Mouse (Mus musculus) spleen, postnatal 0 days (tissue): Measurements from ENCODE around the gene Gm614. TPM values are rescaled to one million over a fixed set of nuclear protein-coding genes. Genes with fewer than 3 reads are reported as not detected.

Source experiments
- polyA plus RNA-seq: library from polyadenylated mRNA; unstranded; fragments of >200 nt; fragmentation: Nextera tagmentation; extraction: Ambion mirVana; gene quantifications from 2 replicates; pipeline ENCODE4 v1.2.1, GENCODE M21; 2015

Gm614 gene
- 0.28 and 0.41 TPM in 2 replicates for polyA plus RNA-seq

DNA sequence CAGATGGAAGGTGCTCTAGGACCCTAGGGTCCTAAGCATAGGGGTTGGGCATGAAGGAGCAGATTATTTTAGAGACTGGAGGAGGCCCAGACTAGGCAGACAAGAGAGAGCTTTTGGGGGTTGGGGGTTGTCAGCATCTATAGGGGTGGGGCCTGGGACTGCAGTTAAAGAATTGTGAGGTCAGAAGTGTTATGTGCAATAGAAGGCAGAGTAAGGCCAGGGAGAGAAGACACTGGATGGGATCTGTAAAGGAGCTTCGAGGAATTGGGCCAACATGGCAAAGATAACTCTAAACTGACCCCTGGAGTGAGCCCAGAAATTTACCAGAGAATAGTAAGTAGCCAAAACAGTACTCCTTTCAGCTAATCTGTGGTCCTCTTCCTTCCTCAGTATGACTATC, at the start of gene Gm614:
TSS of gene Gm614 (minus strand) at position 101 of the 400 bp plus-strand sequence.

DNA sequence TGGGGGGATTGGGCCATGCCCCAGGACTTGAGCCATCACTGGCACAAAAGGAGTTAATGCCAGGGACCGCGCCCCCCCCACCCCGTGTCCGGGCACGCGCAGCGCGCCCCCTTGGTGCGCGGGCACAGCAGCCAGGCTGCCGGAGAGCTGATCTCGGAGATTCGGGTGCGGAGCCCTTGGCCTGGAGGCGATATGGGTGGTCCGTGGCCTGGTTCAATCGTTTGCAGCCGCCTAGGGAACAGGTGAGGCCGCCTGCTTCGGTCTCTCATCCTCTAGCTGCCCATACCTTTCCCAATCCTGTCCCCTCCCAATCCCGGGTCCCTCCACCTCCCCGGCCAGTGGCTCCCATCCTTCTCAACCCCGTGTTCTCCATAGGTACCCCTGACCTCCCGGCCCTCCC, 35.3 kb upstream of the Gm614 start, which contains the start of gene Nlgn3:
TSS of gene Nlgn3 (plus strand) at position 114 of the 400 bp plus-strand sequence.

DNA sequence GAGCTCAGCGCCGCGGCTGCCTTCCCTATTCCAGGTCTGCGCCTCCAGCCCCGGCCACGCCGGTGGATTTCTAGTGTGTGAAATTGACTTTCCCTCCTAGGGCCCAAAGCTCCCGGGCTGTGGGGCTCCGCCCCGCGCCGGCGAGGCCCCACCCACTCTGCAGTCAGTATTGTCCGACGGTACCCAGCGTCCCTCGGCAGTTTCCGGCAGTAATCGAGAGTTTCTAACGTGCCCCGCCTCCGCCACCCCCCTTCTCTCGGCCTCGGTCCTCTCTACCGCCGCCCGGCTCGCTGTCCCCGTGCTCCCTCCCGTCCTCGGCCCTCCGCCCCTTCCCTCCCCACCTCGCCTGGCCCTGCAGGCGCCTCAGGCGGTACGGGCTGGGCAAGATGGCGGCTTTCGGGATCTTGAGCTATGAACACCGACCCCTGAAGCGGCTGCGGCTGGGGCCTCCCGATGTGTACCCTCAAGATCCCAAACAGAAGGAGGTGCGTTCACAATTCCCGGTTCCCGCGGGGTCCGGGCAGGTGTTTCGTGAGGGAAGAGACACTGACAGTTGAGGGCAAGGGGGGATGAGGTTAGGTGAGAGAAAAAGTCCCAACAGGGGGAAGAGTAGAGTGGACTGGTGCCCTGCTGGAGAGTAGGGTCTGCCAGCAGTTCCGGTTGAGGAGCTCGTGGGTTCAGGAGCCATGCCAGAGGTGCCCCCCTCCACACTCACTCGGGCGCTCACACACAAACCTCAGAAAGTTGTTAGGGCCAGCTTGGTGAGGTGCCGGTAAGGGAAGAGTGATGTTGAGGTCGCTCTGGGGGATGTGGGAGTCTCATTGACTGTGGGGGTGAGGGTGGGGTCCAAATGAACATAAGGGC, 10.3 kb upstream of the Gm614 start, which contains the start of gene Med12:
TSS of gene Med12 (plus strand) at position 156 of the 864 bp plus-strand sequence.

DNA sequence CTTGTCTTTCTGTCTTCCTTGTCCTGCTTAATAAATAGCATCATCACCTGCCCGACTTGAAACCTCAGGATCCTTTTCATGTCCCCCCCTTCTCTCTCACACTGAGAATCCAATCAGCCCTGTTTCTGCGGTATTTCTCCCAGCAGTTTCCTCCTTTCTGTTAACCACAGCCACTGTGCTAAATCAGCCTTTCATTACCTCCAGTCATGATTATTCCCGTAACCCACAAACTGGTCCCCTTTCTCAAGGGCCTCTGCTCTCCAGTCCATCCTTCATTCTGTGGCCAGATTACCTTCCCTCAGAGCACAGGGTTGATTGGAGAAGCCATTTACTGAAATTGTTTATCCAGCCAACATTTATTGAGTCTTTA, 4.9 kb upstream of the Gm614 start, which contains the start of gene Gm20489:
TSS of gene Gm20489 (minus strand) at position 269 of the 370 bp plus-strand sequence.

DNA sequence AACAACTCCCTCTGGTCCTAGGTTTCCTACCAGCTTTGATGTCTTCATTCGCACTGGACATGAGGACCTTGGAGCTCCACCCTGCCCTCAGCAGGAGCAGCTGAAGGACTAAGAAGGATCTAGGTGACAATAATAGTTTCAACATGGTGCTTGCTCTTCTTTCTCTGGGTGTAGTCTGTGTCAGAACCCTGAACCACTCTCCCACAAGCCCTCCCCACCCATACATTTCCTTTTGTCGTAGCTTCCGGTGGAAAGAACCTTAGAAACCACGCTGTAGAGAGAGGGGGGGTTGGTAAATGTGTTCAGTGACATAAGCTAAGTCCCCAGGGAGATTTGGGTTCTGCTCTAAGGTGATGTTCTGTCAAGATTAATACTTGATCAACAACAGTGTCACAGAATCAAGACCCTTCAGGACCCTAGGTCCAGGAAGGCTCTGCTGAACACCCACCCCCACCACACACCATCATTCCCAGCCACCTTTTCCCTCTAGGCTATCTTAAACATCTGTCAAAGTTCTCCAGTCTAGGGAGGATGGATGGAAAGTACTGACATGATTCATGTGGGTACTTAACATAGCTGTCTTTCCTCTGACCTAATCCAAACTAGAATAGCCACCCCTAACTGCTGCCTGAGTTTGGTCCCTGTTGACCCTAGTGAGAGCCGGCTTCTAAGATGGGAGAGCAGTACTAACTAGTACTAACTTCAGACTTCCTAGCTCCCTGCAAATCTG, 4.4 kb upstream of the Gm614 start, which contains the start of gene Il2rg:
TSS of gene Il2rg (minus strand) at position 231 of the 730 bp plus-strand sequence.

DNA sequence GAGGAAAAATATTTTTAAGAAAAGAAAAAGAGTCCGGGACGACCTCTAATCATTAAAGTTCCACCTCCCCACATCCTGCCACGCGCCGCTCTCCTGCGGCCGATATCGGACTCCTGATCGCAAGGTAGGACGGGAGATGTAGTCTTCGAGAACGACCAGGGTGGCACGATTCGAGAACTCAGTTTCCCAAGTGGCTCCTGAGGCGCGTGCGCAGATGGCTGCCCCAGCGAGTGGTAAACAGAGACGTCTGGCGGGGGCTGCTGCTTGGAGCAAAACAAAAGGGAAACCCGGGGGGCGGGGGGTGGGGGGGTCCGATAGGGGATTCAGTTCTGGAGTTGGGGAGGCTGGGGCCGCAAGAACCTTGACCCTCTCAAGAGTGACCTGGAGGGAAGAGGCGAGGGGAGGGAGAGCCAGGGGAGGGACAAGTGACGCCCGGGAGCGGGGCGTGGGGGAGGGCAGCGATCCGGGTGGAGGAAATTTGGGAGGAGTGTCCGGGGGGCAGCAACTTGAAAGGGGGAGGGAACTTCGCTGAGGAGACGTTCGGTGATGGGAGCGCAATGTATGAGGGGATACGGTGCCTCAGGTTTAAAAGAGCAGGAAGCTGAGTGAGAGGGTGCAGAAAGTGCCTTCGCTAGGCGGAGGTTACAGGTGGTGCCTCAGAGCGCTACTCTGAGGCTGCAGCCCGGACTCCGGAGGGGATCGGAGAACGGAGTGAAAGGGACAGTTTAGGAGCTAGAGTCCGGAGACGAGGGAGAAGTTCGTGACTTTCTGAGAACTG, 9.7 kb downstream of the Gm614 start, which contains the start of gene Foxo4:
TSS of gene Foxo4 (plus strand) at position 577 of the 778 bp plus-strand sequence.

DNA sequence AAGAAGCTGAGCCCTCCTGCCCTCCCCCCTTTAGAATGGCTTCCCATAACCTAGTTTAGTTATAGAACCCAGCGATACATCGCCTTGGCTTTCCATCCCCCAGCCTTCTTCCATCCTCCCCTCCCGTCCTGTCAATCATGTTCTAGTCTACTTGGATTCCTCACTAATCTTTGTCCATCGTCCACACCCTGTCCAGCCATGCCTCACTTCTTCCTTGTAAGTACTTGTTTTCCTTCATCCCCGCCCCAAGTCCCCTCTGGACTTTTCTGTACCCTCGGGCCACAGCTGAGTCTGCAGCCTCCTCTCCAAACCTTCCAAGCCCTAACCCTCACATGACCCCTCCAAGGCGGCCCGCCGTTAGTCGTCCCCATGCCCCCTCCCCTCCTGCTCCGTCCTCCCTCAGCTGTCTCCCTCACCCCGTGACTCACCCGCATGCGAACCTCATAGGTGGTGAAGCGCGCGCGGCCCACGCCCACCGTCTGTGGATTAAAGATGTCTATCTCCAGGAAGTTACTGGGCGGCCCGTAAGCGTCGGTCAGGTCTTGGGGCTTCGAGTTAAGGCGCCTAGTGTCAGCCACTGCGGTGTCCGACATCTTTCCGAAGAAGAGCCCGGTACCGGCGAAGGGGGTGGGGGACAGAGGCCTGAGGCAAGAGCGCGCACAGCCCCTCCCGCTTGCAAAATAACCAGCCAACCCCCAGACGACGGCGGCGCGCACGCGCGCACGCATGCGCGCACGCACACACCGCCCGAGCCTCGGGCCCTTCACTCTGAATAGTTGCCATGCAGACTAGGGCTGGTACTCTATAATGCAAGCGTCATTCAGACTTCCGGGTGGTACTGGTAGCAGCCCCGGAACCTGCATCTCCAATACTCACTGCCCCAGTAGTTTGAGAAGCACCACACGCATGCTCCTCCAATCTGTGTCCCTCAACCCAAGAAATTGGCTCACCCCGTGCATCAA, 41.7 kb downstream of the Gm614 start, which contains the start of gene Snx12:
TSS of gene Snx12 (minus strand) at position 730 of the 962 bp plus-strand sequence.

Other genes with a start within 250 kb of the Gm614 start
- gene Tex11, start 204.3 kb downstream of the Gm614 start, polyA plus RNA-seq = not detected in 2 replicates
- 0.15 and 0.22 TPM in 2 replicates for gene Slc7a3, start 178.0 kb downstream of the Gm614 start, polyA plus RNA-seq
- 19.6 and 23.3 TPM in 2 replicates for gene Snx12, start 41.4 kb downstream of the Gm614 start, polyA plus RNA-seq
- 3.0 and 3.2 TPM in 2 replicates for gene Foxo4, start 9.5 kb downstream of the Gm614 start, polyA plus RNA-seq
- 18.7 and 27.4 TPM in 2 replicates for gene Il2rg, start 4.3 kb upstream of the Gm614 start, polyA plus RNA-seq
- gene Gm20489, start 5.0 kb upstream of the Gm614 start, polyA plus RNA-seq = not detected in 2 replicates
- gene Med12, start 10.0 kb upstream of the Gm614 start, polyA plus RNA-seq = 30.2 and 30.7 TPM in 2 replicates
- gene Nlgn3, start 35.2 kb upstream of the Gm614 start, polyA plus RNA-seq = 0.32 and 0.58 TPM in 2 replicates
- gene Gjb1, start 112.4 kb upstream of the Gm614 start, polyA plus RNA-seq = 0.19 TPM in 1 of 2 replicates, not detected in the other
- gene Zmym3, start 156.9 kb upstream of the Gm614 start, polyA plus RNA-seq = 6.9 and 9.5 TPM in 2 replicates
- 139 and 141 TPM in 2 replicates for gene Nono, start 165.3 kb upstream of the Gm614 start, polyA plus RNA-seq
- 0.46 and 0.73 TPM in 2 replicates for gene Itgb1bp2, start 185.1 kb upstream of the Gm614 start, polyA plus RNA-seq